Mouse (Mus musculus) inflammation-experienced regulatory T-cells, adult 16 weeks (primary cell): ENCODE measurements around the gene Ccdc12. TPM values are rescaled to one million over a fixed set of nuclear protein-coding genes. Genes with fewer than 3 reads are reported as not detected.

Experiments used
- polyA plus RNA-seq: library from polyadenylated mRNA; unstranded; fragments of 100-300 nt; shearing (Covaris generic); gene quantifications from one replicate; pipeline ENCODE4 v1.2.1, GENCODE M21; 2017

Gene Ccdc12
- 275 TPM for polyA plus RNA-seq

DNA sequence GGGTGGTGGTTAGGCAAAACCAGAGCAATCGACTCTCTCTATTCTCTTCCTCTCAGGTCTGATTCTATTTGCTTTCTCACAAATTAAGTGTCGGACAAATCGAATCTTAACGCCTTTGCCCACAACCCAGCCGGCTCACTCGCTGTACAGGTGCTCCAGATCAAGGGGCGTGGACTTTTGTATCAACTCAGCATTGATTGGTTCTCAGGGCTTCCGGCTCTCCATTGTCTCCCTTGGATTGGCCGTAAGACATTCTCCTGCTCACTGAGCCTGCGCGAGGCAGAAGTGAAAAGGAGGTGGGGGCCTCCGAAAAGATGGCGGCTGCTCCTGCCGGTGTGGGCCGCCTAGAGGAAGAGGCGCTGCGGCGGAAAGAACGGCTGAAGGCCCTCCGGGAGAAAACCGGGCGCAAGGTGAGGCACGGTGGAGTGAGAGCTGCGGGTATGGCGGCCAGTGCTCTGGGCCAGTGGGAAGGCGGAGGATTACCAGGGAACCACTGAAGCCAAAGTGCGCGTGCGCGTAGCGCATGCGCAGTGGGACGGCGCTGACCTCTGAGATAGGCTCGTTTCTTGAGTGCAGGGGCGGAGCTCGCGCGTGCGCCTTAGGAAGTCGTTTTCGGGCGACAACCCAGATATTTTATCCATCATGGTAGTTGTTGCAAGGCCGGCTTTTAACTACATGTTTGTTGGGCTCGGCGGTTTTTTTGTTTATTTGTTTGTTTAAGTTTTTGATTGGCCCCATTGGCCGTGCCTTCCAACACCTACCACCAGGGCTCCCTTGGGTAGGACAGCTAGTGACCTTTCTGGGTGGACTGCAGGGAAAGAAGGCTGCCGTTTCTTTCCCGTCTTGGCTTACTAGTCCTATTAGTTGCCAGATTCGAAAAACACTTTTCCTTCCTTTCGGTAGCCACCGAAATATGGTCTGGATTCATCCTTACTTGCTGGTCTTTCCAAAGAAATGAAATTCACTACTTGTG, at the start of gene Ccdc12:
Ccdc12 (plus strand) TSS at position 255 of the 973 bp plus-strand sequence.

DNA sequence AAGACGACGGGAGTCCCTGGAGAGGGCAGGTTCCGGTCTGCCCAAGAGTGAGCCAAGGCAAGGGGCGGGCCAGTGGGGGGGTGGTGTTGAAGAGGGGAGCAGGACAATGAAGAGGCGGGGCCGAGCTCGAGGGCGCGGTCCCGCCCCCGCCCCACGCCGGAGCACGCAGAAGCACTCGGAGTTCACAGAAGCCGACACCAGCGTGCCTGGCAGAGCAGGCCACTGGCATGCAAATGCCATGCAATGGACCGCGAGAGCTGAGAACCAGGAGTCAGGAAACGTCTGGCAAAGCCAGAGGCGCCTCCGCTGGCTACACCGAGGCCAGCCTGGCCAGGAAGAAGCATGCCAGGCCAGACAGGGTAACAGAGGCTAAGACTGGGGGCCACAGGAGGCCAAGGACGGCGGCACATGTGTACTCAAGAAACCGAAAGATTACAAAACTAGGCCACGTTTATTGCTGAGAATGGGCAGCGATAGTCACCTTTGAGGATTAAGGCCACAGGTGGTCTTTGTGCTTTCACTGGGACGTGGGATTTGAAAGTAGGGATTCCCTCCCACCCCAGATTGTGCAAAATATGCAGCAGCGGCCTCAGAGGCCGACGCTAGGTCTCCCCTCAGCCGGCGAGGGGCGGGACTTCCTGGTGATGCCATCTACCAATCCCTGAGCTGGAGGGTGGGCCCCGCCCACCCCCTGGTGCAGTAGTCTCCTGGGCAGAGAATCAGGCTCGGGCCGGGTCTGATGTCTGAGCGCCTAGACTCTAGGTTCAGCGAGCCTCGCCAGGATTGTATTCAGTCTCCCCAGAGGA, 31.7 kb upstream of the Ccdc12 start, which contains the start of gene Nradd:
Nradd (minus strand) TSS at position 92 of the 806 bp plus-strand sequence.

DNA sequence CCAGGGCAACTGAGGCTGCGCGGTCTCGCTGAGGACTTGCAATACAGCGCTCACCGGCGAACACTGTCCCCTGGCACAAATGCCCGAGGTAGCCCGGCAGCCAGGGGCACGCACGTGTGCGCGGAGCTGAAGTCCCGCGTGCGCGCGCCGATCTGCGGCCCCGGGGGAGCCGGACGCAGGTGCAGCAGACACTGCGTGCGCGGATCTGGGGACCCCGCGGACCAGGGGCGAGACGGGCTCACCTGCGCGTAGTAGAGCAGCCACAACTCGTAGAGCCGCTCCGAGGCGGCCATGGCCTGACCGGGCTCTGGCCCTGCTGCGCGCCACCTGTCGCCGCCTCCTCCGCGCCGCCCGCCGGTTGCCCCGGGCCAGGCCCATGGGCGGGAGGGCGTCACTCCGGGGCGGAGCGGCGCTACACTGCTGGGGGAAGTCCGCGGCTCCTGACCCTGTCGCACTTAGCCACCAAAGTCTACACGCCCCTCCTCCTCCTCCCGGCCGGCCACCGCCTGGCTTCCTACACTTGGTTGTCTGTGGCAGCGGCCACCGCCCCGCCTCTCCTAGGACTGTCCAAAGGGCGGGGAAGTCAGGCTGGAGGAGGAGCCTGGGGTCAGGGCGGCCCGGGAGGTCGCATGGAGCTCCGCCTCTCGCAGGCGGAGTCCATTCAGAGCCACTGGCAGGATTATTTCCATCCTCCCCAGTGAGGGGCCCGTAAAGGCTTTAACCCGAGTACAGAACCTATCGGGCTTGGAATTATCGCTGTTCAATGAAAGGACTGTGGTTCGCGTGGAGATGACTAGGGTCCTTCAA, 2.4 kb upstream of the Ccdc12 start, which contains the start of gene Nbeal2:
Nbeal2 (minus strand) TSS at position 507 of the 807 bp plus-strand sequence.

DNA sequence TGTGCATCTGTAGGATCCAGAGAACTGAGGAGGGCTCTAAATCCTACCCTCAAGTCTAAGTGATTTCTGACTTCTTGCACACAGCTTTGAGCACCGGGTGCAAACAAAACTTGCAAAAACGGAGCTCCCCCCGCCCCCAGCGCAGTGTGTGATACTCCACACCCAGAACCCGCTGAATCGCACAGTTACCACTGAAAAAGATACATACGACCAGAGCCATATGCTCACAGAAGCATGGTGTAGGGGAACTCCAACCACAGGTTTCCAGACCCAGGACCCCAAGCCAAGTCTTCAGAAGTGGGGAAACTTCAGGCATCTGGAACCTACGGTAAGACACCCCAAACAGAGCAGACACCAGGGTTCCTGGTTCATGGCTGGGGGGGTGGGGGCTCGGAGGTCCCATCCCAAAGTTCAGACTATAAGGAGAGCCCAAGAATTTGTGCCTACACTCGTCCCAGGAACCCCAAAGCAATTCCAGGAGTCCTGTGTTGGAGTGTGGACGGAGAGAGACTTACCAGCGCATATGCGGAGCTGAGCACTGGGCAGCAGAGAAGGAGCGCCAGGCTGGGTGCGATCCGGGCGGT, 85.5 kb downstream of the Ccdc12 start, which contains the start of gene Myl3:
Myl3 (plus strand) TSS at position 151 of the 584 bp plus-strand sequence.

DNA sequence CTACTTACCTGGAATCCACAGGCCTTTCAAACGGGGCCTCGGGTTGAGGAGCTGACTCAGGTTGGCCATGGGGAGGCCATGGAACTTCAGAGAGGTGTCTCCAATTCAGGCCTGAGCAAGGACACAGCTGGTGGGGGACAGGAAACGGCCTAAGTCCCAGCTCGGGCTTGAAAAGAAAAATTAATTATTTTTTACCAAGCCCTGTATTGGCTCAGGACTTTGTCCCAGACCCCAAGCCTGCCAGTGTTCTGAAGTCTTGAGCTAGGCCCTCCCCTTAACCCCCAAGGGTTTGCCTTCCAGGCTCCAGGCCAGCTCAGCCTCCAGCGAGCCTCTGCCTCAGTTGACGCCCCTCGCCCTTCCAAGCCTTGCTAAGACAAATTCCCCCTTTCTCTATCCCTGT, 90.7 kb downstream of the Ccdc12 start, which contains the start of gene Pth1r:
Pth1r (minus strand) TSS at position 185 of the 400 bp plus-strand sequence.

Other genes starting within 250 kb of the Ccdc12 start
- 4.0 TPM for gene Ptpn23, start 248.3 kb upstream of the Ccdc12 start, polyA plus RNA-seq
- gene Ngp, start 236.8 kb upstream of the Ccdc12 start, polyA plus RNA-seq: not detected
- gene Klhl18, start 179.8 kb upstream of the Ccdc12 start, polyA plus RNA-seq: 12.5 TPM
- 0.50 TPM for gene Kif9, start 179.5 kb upstream of the Ccdc12 start, polyA plus RNA-seq
- gene Setd2, start 123.9 kb upstream of the Ccdc12 start, polyA plus RNA-seq: 29.3 TPM
- gene Nradd, start 32.1 kb upstream of the Ccdc12 start, polyA plus RNA-seq: 3.6 TPM
- 64.3 TPM for gene Nbeal2, start 2.3 kb upstream of the Ccdc12 start, polyA plus RNA-seq
- not detected for gene Myl3, start 85.4 kb downstream of the Ccdc12 start, polyA plus RNA-seq
- not detected for gene Pth1r, start 90.6 kb downstream of the Ccdc12 start, polyA plus RNA-seq
- gene Prss42, start 141.7 kb downstream of the Ccdc12 start, polyA plus RNA-seq: not detected
- gene Prss44, start 157.5 kb downstream of the Ccdc12 start, polyA plus RNA-seq: not detected
- not detected for gene Prss43, start 170.2 kb downstream of the Ccdc12 start, polyA plus RNA-seq
- gene Prss45, start 178.1 kb downstream of the Ccdc12 start, polyA plus RNA-seq: not detected
- not detected for gene Prss46, start 188.0 kb downstream of the Ccdc12 start, polyA plus RNA-seq
- gene Prss50, start 201.5 kb downstream of the Ccdc12 start, polyA plus RNA-seq: 0.60 TPM
- gene Als2cl, start 223.4 kb downstream of the Ccdc12 start, polyA plus RNA-seq: 40.7 TPM
- gene Tmie, start 223.6 kb downstream of the Ccdc12 start, polyA plus RNA-seq: 4.4 TPM